Mouse (Mus musculus) kidney, adult 9 months (tissue): ENCODE measurements around the gene Leng1.

Experiments used
- DNase-seq: peaks from one replicate; pipeline ENCODE4 v3.0.0; 2022

Gene Leng1

DNA sequence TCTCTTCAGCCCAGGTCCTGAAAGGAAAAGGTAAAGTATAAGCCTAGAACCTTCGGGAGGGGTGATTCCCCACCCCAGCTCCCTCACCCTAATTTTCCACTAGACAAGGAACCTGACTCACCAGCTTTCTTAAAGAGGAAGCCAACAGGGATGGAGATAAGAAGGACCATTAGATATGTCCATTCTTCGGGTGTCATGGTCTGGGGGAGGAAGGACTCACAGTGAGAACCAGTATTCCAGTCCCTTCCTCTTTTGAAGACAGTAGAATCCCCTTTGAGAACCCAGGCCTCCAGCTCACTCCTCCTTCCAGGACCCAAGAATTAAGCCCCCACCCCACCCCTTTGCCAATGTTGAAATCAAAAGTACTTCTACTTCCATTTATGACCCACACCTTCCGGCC is 26.3 kb upstream of the Leng1 start:
- DNase-seq: no peak

DNA sequence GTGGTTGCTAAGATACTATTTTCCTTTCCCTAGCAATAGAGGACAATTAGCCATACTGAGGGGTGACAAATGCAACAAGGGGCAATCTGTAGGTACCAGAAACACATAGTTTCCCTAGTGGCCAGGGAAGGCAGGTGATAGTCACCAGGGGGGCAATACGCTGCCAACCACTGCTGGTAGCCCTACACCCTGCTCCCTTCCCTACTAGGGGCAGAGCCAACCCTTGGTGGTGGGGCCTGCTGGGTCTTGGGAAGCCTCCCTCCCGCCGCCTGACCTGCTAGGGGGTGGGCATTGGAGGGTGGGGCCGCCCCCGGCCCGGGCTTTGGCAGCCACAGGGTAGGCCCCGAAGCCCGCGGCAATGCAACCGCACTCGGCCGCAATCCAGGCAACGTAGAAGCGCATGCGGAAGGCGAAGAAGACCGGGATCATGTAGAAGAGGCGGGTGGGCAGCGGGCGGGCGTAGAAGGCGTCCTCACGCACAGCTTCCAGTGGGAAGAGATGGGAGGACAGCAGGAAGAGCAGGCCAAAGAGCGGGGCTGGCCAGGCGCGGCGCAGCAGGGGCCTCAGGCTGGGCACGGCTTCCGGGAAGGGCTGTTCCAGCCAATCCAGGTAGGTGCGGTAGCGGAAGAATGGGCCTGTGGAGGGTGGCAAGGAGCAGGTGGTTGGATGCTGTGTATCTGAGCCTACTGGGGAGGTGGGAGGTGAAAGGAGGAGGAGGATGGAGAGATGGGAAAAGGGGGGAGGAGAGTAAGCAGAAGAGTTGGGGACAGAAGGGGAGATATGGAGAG is 20.0 kb upstream of the Leng1 start:
- DNase-seq: no peak

DNA sequence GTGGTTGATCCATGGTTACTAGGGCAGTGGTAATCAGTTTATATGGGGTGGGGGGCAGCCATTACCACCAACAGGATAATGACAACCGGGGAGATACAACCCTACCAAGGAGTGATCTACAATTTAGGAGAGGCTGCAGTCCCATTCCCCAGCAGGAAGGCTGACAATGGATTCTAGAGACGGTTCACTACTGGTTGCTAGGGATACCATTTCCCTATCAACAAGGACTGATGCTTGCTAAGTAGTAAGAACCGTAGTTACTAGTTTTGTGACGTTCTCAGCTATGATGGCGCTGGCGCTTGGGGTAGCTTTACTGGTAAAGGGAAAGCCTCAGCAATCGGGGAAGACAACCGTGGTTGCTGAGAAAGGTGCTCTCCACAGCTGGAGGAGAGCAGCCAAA is 19.1 kb upstream of the Leng1 start:
- no peak for DNase-seq

- no peak for DNase-seq
Observed at GRCm38 (mm10) chr7:3683908-3684550, 18.4 kb upstream of the Leng1 start.

- peak; percentile 66 for DNase-seq
Observed at GRCm38 (mm10) chr7:3677342-3677741, 11.7 kb upstream of the Leng1 start, which contains the start of gene Tmc4. Gene Tmc4, minus strand, starts transcription at chr7:3677553.

DNA sequence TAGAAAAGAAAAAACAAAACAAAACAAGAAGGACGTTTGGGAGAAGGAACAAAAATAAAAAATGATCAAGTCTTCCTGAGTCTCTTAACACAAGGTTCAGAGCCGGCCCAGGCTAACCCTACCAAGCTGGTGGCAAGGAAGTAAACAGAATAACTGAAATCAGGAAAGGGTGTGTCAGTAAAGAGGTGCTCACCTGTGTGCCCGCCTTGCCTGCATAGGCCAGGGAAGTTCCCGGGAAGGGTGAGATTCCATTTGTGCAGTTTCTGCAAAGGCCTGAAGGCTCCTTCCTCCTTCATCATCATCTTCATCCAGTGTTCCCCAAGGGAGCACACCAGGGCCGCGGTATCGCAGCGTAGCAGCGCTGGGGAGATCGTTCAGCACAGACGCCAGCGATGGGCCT is 10.7 kb upstream of the Leng1 start:
- no peak for DNase-seq

GRCm38 (mm10) chr7:3675228-3675548 is 9.5 kb upstream of the Leng1 start:
- no peak for DNase-seq

GRCm38 (mm10) chr7:3674507-3675227 is 9.0 kb upstream of the Leng1 start:
- peak; percentile 84 for DNase-seq

DNA sequence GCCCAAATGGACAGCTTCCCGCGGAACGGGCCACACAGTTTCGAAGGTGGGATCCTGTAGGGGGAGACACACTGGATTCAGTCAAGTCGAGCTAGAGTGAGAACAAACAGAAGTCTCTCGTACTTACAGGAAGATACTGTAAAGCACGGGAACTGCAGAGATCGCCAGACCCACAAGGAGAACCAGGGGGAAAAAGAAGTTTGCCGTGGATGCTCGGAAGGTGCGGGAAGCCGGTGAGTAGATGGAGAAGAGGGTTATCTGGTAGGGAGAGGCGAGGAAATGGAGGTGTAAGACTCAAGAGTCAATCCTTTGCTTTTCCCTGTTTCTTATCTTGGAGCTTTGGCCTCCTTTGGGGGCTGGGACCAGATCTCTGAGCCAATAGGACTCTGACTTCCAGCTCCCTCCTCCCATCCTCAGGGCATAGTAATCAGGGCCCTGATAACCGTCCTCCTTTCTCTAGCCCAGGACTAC is 1.3 kb upstream of the Leng1 start:
- no peak for DNase-seq

- peak; percentile 75 for DNase-seq
Observed at GRCm38 (mm10) chr7:3664524-3665214, 971 bp downstream of the Leng1 start.

GRCm38 (mm10) chr7:3658578-3658977 is 7.1 kb downstream of the Leng1 start:
- no peak for DNase-seq

- no peak for DNase-seq
Observed at GRCm38 (mm10) chr7:3656966-3657365, 8.7 kb downstream of the Leng1 start.

DNA sequence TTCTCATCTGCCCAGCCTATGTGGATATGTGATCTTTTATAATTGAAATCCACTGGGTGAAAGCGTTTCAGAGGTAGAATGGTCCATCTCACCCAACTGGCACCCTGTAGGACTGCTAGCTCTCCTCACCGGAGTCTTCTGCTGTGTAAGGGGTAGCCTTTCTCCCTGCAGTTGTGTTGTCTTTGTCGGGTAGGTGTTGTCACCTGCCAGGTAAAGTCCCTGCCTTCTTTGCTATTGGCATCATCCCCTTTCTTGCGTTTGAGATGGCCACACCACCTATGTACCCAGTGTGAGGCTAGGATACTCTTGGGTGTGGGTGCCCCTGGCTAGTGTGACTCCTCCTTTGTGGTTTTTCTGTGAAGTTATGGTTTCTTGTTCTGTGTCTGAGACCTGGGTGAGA is 19.0 kb downstream of the Leng1 start:
- DNase-seq: no peak

- DNase-seq: no peak
Observed at GRCm38 (mm10) chr7:3646188-3646587, 19.5 kb downstream of the Leng1 start.

DNA sequence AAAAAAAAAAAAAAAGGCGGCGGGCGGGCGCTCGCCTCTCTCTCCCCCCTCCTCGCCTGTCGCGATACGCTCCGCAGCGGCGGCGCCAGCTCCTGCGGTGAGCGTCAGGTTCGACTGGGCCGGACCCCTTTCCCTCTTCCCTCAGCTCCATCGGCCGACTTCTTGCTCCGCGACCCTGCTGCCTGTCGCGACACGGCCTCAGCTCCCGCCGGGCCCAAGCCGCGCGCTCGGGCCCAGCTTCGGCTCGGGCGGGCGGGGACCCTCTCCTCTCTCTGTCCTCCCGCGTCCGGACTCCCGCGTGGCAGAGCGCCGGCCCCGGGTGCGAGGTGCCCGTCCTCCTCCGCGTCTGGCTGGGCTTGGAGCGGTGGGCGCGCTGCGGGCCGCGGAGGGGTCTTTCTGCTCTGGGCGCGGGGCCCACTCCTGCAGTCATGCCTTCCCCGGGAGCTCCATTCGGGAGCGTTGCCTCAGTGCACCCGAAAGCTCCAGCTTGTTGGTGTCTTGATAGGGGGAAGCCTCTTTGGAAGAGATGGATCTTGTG is 20.1 kb downstream of the Leng1 start:
- no peak for DNase-seq

DNA sequence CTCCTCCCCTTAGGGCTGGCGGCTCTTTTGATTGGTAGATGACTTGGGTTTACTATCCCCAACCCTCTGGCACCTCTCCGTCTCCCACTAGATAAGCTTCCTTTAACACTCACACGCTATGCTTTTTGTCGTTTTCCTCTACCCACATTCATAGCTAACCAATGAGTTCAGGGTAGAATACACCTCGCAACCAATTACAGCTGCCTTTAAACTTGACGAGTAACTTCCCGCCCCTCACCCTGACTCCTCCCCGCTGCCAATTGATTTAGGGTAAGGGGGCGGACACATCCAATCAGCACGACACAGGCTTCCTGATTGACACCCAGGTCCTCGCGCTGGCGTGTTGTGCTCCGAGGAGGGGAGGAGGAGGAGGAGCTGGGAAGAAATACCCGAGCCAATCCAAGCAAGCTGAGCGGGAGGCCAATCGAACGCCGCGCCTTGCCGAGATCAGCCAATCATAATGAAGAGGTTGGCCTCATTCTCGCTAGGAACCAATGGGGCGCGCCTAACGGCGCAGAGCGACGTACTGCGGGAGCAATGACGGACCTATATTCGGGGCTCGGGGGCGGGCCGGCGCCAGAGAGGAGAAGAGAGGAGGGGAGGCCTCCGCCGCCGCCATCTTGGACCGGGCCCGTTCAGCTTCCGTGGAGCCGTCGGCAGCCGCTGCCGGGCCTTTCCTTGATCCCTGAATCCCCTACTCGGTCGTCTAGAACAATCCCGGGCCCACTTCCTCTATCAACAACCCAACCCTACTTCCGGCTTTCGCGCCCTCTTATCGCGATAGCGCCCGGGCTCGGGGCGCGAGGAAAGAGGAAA is 20.8 kb downstream of the Leng1 start, which contains the start of gene Cnot3:
TSS of gene Cnot3 (plus strand) at position 597 of the 816 bp plus-strand sequence.
- peak; percentile 100 for DNase-seq

GRCm38 (mm10) chr7:3644348-3644671 is 21.3 kb downstream of the Leng1 start:
- no peak for DNase-seq

GRCm38 (mm10) chr7:3643843-3644242 is 21.8 kb downstream of the Leng1 start:
- no peak for DNase-seq

- DNase-seq: no peak
Observed at GRCm38 (mm10) chr7:3643412-3643811, 22.2 kb downstream of the Leng1 start.

- no peak for DNase-seq
Observed at GRCm38 (mm10) chr7:3630478-3630815, 35.2 kb downstream of the Leng1 start.

DNA sequence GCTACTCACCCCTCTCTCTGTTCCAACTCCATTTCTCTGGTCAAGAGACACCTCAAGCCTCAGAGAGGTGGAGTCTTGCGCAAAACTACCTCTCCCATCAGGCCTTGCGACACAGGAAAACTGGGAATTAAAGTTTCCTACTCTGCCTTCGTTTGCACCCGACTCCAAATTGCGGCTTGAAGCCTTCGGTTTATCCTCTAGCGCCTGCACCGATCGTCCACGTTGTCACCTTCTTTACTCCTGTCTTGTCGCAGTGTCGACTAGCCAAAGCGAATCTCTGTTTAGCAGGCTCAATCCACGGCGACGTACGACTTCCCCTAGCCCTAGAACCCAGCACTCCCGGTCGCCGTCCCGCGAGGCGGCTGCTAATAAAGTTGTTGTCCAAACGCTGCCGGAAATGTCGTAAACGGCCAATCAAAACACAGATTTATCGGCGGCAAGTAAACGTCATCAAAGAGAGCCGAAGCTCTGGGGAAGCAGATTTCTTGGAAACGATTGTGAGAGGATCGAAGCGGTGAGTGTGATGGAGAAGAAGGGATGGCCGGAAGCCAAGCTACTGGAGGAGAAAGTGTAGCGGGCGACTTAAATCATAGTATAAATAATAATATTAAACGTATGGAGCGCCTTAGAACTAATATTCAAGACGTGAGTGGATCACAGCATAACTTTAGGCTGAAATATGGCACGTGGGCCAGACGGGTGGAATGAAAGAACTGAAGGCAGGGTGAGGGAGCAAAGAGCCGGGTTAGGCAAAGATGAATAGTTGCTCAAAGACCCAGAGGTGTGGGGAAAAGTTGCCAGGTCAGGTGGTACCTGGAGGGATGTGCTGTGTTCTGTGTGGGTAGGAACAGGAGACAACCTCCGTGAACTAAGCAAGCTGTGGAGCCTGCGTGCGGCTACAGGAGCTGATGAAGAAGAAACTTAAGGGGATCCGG is 35.8 kb downstream of the Leng1 start, which contains the start of the genes Tfpt and Prpf31:
TSS of gene Tfpt (minus strand) at position 387 of the 935 bp plus-strand sequence.
TSS of gene Prpf31 (plus strand) at position 443 of the 935 bp plus-strand sequence.
- DNase-seq: peak; percentile 96
